29 mouse cellular contexts compared by ENCODE assay signal in the genomic region with DNA sequence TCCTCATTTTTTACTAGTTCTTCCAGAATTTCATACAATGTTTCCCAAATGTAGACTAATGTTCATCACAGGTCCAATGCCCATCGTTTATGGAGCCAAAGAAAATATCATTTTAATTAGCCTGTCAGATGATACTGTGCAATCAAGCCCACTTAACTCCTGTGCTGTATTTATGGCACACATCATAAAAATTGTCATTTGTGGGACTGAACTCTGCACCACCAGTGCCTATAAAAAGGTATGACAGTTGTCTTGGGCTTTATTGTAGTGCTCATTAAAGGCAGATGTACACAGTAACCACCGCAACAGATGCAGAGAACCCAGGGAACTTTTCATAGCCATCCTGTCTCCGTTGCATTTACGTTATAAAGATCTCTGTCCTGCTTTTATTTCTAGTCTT. TPM values are rescaled to one million over a fixed set of nuclear protein-coding genes. Genes with fewer than 3 reads are reported as not detected.
A peak's percentile ranks its signal among the peaks of the same experiment; 100 is the strongest.
DNase-seq lines count a peak whose midpoint lies in the region; ATAC-seq and TF ChIP-seq lines count a peak whose summit lies in the region.
"Had no signal": no experiment of that assay in that cellular context is flagged by ENCODE, and none has a peak within 500 bp of the region (broad histone marks: within the 10 kb centered on the region; RNA-seq: fewer than 3 reads in every experiment).

No protein-coding gene starts in this region.

- peaks cover 24% of the 10 kb centered on the region for H3K4me1 ChIP-seq in midbrain, embryonic 15.5 days
- H3K4me1 ChIP-seq in midbrain, embryonic 11.5 days (ENCODE audit: control insufficient read depth, insufficient read depth, low read length): peaks cover 31% of the 10 kb centered on the region
- H3K4me1 ChIP-seq in intestine, postnatal 0 days (replicated peaks; ENCODE audit: control insufficient read depth, insufficient read depth, low read length): no peaks in the 10 kb centered on the region
- H3K4me1 ChIP-seq: heart, embryonic 15.5 days had no signal

- no peak for DNase-seq in layer of hippocampus, adult 2 months (ENCODE audit: low spot score in 2 of 2)
- DNase-seq in layer of hippocampus, postnatal 14 days (ENCODE audit: low spot score in 2 of 2): no peak
- no peak for DNase-seq in midbrain, embryonic 11.5 days (ENCODE audit: low spot score, missing footprints)
- DNase-seq in thymus, postnatal 25 days: no peak
- DNase-seq: adrenal gland, postnatal 10 days; adrenal gland, postnatal 36 days; B cell, adult 2 months; cerebellum, adult 18-20 months; cerebellum, adult 9-10 months; cerebellum, postnatal 14 days; gastrocnemius, postnatal 10 days; gastrocnemius, postnatal 36 days; heart, adult 2 months; heart, postnatal 10 days; heart, postnatal 36 days had no signal

- H3K27ac ChIP-seq in layer of hippocampus, adult 2 months: peak overlapping the region; percentile 83; the same call in 1 of the 2 replicates
- H3K27ac ChIP-seq in midbrain, embryonic 15.5 days: peak overlapping the region; percentile 55; the same call in 1 of the 2 replicates
- no peak overlapping the region for H3K27ac ChIP-seq in midbrain, embryonic 11.5 days (ENCODE audit: low read depth, low read length)
- H3K27ac ChIP-seq in intestine, postnatal 0 days (ENCODE audit: low read depth, low read length): no peak overlapping the region
- H3K27ac ChIP-seq: forebrain, embryonic 15.5 days; heart, adult 2 months; heart, embryonic 15.5 days; hindbrain, embryonic 10.5 days had no signal

- 0 out of 2 replicates have a peak, but pooled peaks cover 4% of the 10 kb centered on the region for H3K36me3 ChIP-seq in midbrain, embryonic 15.5 days (replicated peaks)
- no peaks in the 10 kb centered on the region for H3K36me3 ChIP-seq in midbrain, embryonic 11.5 days (ENCODE audit: control insufficient read depth, insufficient read depth, low read length)
- H3K36me3 ChIP-seq in intestine, postnatal 0 days (ENCODE audit: control insufficient read depth, insufficient read depth): peaks cover 20% of the 10 kb centered on the region; the same call in 1 of the 2 replicates
- H3K36me3 ChIP-seq: forebrain, embryonic 10.5 days; forebrain, embryonic 15.5 days; heart, embryonic 15.5 days; hindbrain, embryonic 10.5 days; hindbrain, embryonic 13.5 days had no signal

- WGBS in midbrain, embryonic 15.5 days: 57% methylated on average over 4 of the region's 4 CpGs
- 88% methylated on average over 4 of the region's 4 CpGs for WGBS in midbrain, embryonic 11.5 days
- 59% methylated on average over 4 of the region's 4 CpGs for WGBS in intestine, postnatal 0 days

- no peaks in the 10 kb centered on the region for H3K27me3 ChIP-seq in midbrain, embryonic 15.5 days (replicated peaks)
- H3K27me3 ChIP-seq in midbrain, embryonic 11.5 days (ENCODE audit: control insufficient read depth, insufficient read depth, low read length): no peaks in the 10 kb centered on the region
- no peaks in the 10 kb centered on the region for H3K27me3 ChIP-seq in intestine, postnatal 0 days (replicated peaks; ENCODE audit: control insufficient read depth, insufficient read depth, low read length)
- H3K27me3 ChIP-seq: CH12.LX; forebrain, embryonic 15.5 days; heart, embryonic 15.5 days; Patski had no signal

- H3K4me2 ChIP-seq in midbrain, embryonic 15.5 days: no peak overlapping the region
- no peak overlapping the region for H3K4me2 ChIP-seq in midbrain, embryonic 11.5 days
- H3K4me2 ChIP-seq in intestine, postnatal 0 days (replicated peaks; ENCODE audit: low read depth): no peak overlapping the region
- H3K4me2 ChIP-seq: forebrain, embryonic 15.5 days; heart, embryonic 11.5 days; heart, embryonic 15.5 days; hindbrain, embryonic 13.5 days had no signal

- no peak overlapping the region for H3K9ac ChIP-seq in midbrain, embryonic 15.5 days
- H3K9ac ChIP-seq in midbrain, embryonic 11.5 days (ENCODE audit: low read length): no peak overlapping the region
- H3K9ac ChIP-seq in intestine, postnatal 0 days (ENCODE audit: low read depth, low read length): no peak overlapping the region
- H3K9ac ChIP-seq: forebrain, embryonic 15.5 days; heart, embryonic 15.5 days; hindbrain, embryonic 13.5 days had no signal

- no peak for ATAC-seq in midbrain, embryonic 15.5 days (replicated peaks)
- ATAC-seq in midbrain, embryonic 11.5 days (ENCODE audit: low FRiP score): no peak
- ATAC-seq in intestine, postnatal 0 days: peak; percentile 75
- ATAC-seq in megakaryocyte, adult 5-6 weeks (ENCODE audit: poor library complexity, severe bottlenecking): no peak
- ATAC-seq: Patski had no signal

- H3K9me3 ChIP-seq in midbrain, embryonic 15.5 days: no peaks in the 10 kb centered on the region
- H3K9me3 ChIP-seq in midbrain, embryonic 11.5 days (ENCODE audit: control insufficient read depth, low read length): no peaks in the 10 kb centered on the region
- no peaks in the 10 kb centered on the region for H3K9me3 ChIP-seq in intestine, postnatal 0 days (ENCODE audit: control insufficient read depth)
- H3K9me3 ChIP-seq: forebrain, embryonic 10.5 days; forebrain, embryonic 15.5 days; G1E; heart, embryonic 15.5 days; hindbrain, embryonic 10.5 days; hindbrain, embryonic 13.5 days had no signal

- H3K4me3 ChIP-seq in layer of hippocampus, adult 2 months: no peak overlapping the region
- H3K4me3 ChIP-seq in midbrain, embryonic 15.5 days: no peak overlapping the region
- no peak overlapping the region for H3K4me3 ChIP-seq in midbrain, embryonic 11.5 days (ENCODE audit: low read depth, low read length)
- H3K4me3 ChIP-seq in intestine, postnatal 0 days (ENCODE audit: low read depth, low read length): no peak overlapping the region
- H3K4me3 ChIP-seq: forebrain, embryonic 10.5 days; forebrain, embryonic 15.5 days; heart, adult 2 months; heart, embryonic 15.5 days; hindbrain, embryonic 10.5 days; hindbrain, embryonic 13.5 days had no signal

- TF ChIP-seq CTCF in layer of hippocampus, adult 2 months (conservative IDR thresholded peaks at IDR 0.05): no peak
- TF ChIP-seq CTCF in intestine, postnatal 0 days (IDR thresholded peaks at IDR 0.05; ENCODE audit: low read depth): no peak

RNA-seq across cellular contexts. Expression of a gene that starts 58.9 kb away (rescaled TPM):
- not detected for total RNA-seq in layer of hippocampus, adult 2 months (2021)
- under 1 TPM in 1 of 2 experiments, not detected in 1; 0.17 TPM for total RNA-seq in layer of hippocampus, postnatal 14 days (2021)
- polyA plus RNA-seq in midbrain, embryonic 15.5 days (2015; fragmentation: Nextera tagmentation; extraction: Ambion mirVana): 0.08 TPM in 1 of 2 replicates, not detected in the other
- polyA plus RNA-seq in midbrain, embryonic 11.5 days (2014; fragmentation: Nextera tagmentation; extraction: Ambion mirVana): not detected in 2 replicates
- 37.8 and 41.3 TPM in 2 replicates for polyA plus RNA-seq in intestine, postnatal 0 days (2015; fragmentation: Nextera tagmentation; extraction: Ambion mirVana)
- not detected in 2 replicates for total RNA-seq in megakaryocyte, adult 5-6 weeks (2015)
- not detected in 2 replicates for total RNA-seq in megakaryocyte, adult 5-6 weeks (2017)
- total RNA-seq: adrenal gland, postnatal 36 days; gastrocnemius, adult 18-20 months; gastrocnemius, postnatal 10 days; gastrocnemius, postnatal 36 days; heart, adult 2 months; heart, postnatal 10 days; heart, postnatal 36 days had no signal
- polyA plus RNA-seq: embryonic facial prominence, embryonic 11.5 days; forebrain, embryonic 10.5 days; forebrain, embryonic 15.5 days; G1E; heart, adult 2 months; heart, embryonic 11.5 days; hindbrain, embryonic 13.5 days had no signal

Comparison
In these comparisons a context has a peak if more than half of its experiments do, and no peak if none do; other contexts are left out.
1. H3K27ac ChIP-seq: peak in layer of hippocampus, adult 2 months (single experiment) and midbrain, embryonic 15.5 days (single experiment); none in midbrain, embryonic 11.5 days (single experiment) and intestine, postnatal 0 days (single experiment).